Mouse (Mus musculus) heart, adult 2 months (tissue): ENCODE results near the gene Col26a1. TPM values are rescaled to one million over a fixed set of nuclear protein-coding genes. Genes with fewer than 3 reads are reported as not detected.
"Not testable (repeated sequence)": the region's sequence is repeated elsewhere in the genome, so short reads cannot be mapped to it uniquely, and the experiment has no call there.

Source experiments
- DNase-seq, 2 experiments: peaks; one replicate each; pipeline ENCODE4 v3.0.0; 2021
- H3K27ac ChIP-seq: fragments of 200-600 bp; 2 replicates; pipeline ENCODE4 v1.8.1; 2022
- H3K27me3 ChIP-seq: fragments of 200-500 bp; 2 replicates; pipeline ENCODE4 v1.6.1; 2012; ENCODE audit warnings: mild to moderate bottlenecking, low read length, inconsistent platforms, mixed read lengths; ENCODE audit not compliant: control insufficient read depth, insufficient read depth
- H3K36me3 ChIP-seq: fragments of 200-500 bp; 2 replicates; pipeline ENCODE4 v1.6.1; 2012; ENCODE audit warnings: low read length, inconsistent platforms; ENCODE audit not compliant: control insufficient read depth, insufficient read depth
- H3K4me1 ChIP-seq: fragments of 200-500 bp; 2 replicates; pipeline ENCODE4 v1.6.1; 2011; ENCODE audit warnings: low read length; ENCODE audit not compliant: control insufficient read depth, insufficient read depth
- H3K4me3 ChIP-seq: fragments of 200-600 bp; 2 replicates; pipeline ENCODE4 v1.8.1; 2022
- H3K79me2 ChIP-seq: fragments of 200-500 bp; replicated peaks from 2 replicates; pipeline ENCODE4 v1.6.1; 2012; ENCODE audit warnings: mild to moderate bottlenecking, inconsistent platforms, low read length, moderate library complexity, mixed read lengths; ENCODE audit not compliant: control insufficient read depth, insufficient read depth
- H3K9ac ChIP-seq: fragments of 200-500 bp; 2 replicates; pipeline ENCODE4 v1.6.1; 2012; ENCODE audit warnings: low read depth, mild to moderate bottlenecking, control low read depth, inconsistent platforms, low read length, mixed read lengths
- CTCF ChIP-seq: fragments of 200-600 bp; IDR thresholded peaks from 2 replicates; pipeline ENCODE4 v1.8.1; 2022; ENCODE audit warnings: antibody characterized with exemption, mild to moderate bottlenecking, moderate library complexity
- EP300 ChIP-seq: fragments of 200-500 bp; IDR thresholded peaks from 2 replicates; pipeline ENCODE4 v1.6.1; 2011; ENCODE audit warnings: low read depth, low read length, control low read depth; ENCODE audit not compliant: insufficient read depth
- POLR2A ChIP-seq: fragments of 200-500 bp; IDR thresholded peaks from 2 replicates; pipeline ENCODE4 v1.6.1; 2011; ENCODE audit warnings: mild to moderate bottlenecking, low read depth, low read length, control low read depth; ENCODE audit not compliant: insufficient read depth
- WGBS: fragments of 180-500 bp; shearing (Covaris S2); methylation state at CpG from one replicate; pipeline ENCODE4 v1.1.7; 2018; 5-methylcytosine and 5-hydroxymethylcytosine counted together
- intact Hi-C: fragments of 180-260 bp; cut with DNase I; formaldehyde crosslinking; loops from one replicate; pipeline ENCODE4 v1.15.1; 2025
- polyA plus RNA-seq: library from polyadenylated mRNA; depleted of rRNA; stranded (reverse); fragments of >200 nt; gene quantifications from 2 replicates; pipeline ENCODE4 v1.2.3, GENCODE M21; 2012
- total RNA-seq, 2 experiments: library from RNA; stranded (reverse); gene quantifications; 2 replicates each; pipeline ENCODE4 v1.2.3; 2021

The Col26a1 gene
- total and polyA plus RNA-seq, 3 experiments = 0.26 to 1.3 (median 0.32) TPM

- no peaks in the 10 kb centered on the region for H3K36me3 ChIP-seq
- TF ChIP-seq EP300 (no peak), POLR2A (no peak), CTCF (peak; percentile 93)
- DNase-seq = peak; percentile 22 to 71
- H3K79me2 ChIP-seq = no peaks in the 10 kb centered on the region
- no peak overlapping the region for H3K4me3 ChIP-seq
- H3K27me3 ChIP-seq = no peaks in the 10 kb centered on the region
- no peak overlapping the region for H3K27ac ChIP-seq
- H3K9ac ChIP-seq = no peak overlapping the region
- intact Hi-C loops = loop anchor here (1.0 to 2.0 kb wide), 2 partner anchors 496 to 555 kb away; no protein-coding TSS in a partner anchor
- WGBS = 5% methylated on average over 3 of the region's 3 CpGs
- H3K4me1 ChIP-seq = no peaks in the 10 kb centered on the region
Measured at GRCm38 (mm10) chr5:136755696-136756095, 127.3 kb downstream of the Col26a1 start.

GRCm38 (mm10) chr5:136754053-136754591 is 128.9 kb downstream of the Col26a1 start:
- Histone ChIP-seq H3K79me2 (no peaks in the 10 kb centered on the region), H3K36me3 (no peaks in the 10 kb centered on the region), H3K4me3 (no peak overlapping the region), H3K9ac (no peak overlapping the region), H3K27ac (no peak overlapping the region), H3K27me3 (no peaks in the 10 kb centered on the region), H3K4me1 (no peaks in the 10 kb centered on the region)
- TF ChIP-seq EP300 (no peak), POLR2A (no peak), CTCF (no peak)
- intact Hi-C loops = loop anchor here (2.0 kb wide), 1 partner anchor 553 kb away; no protein-coding TSS in a partner anchor
- no peak for DNase-seq
- 55% methylated on average over 14 of the region's 14 CpGs for WGBS

- intact Hi-C loops, H3K9ac ChIP-seq, H3K27ac ChIP-seq, H3K36me3 ChIP-seq, H3K4me3 ChIP-seq, DNase-seq, H3K27me3 ChIP-seq, H3K79me2 ChIP-seq, H3K4me1 ChIP-seq: not testable (repeated sequence)
- WGBS = 65% methylated on average over 7 of the region's 7 CpGs
Measured at GRCm38 (mm10) chr5:136753176-136753575, 129.8 kb downstream of the Col26a1 start.

- Histone ChIP-seq H3K27me3 (no peaks in the 10 kb centered on the region), H3K4me1 (no peaks in the 10 kb centered on the region), H3K9ac (no peak overlapping the region), H3K79me2 (no peaks in the 10 kb centered on the region), H3K4me3 (no peak overlapping the region), H3K36me3 (no peaks in the 10 kb centered on the region), H3K27ac (no peak overlapping the region)
- TF ChIP-seq POLR2A = no peak
- no peak for TF ChIP-seq EP300
- no peak for TF ChIP-seq CTCF
- WGBS = 95% methylated on average over 19 of the region's 19 CpGs
- DNase-seq = no peak
- intact Hi-C loops = no loop called here
Measured at GRCm38 (mm10) chr5:136752104-136752503, 130.9 kb downstream of the Col26a1 start.

GRCm38 (mm10) chr5:136746596-136746995 is 136.4 kb downstream of the Col26a1 start:
- intact Hi-C loops = no loop called here
- WGBS = 79% methylated on average over 9 of the region's 9 CpGs
- no peak for DNase-seq
- TF ChIP-seq POLR2A (no peak), CTCF (no peak), EP300 (no peak)
- H3K27ac ChIP-seq = no peak overlapping the region
- no peaks in the 10 kb centered on the region for H3K27me3 ChIP-seq
- no peaks in the 10 kb centered on the region for H3K4me1 ChIP-seq
- no peak overlapping the region for H3K9ac ChIP-seq
- no peaks in the 10 kb centered on the region for H3K36me3 ChIP-seq
- no peak overlapping the region for H3K4me3 ChIP-seq
- no peaks in the 10 kb centered on the region for H3K79me2 ChIP-seq

- no peak for TF ChIP-seq CTCF
- TF ChIP-seq EP300 = no peak
- TF ChIP-seq POLR2A = no peak
- H3K36me3 ChIP-seq = no peaks in the 10 kb centered on the region
- no peak for DNase-seq
Measured at GRCm38 (mm10) chr5:136738918-136739317, 144.1 kb downstream of the Col26a1 start.

DNA sequence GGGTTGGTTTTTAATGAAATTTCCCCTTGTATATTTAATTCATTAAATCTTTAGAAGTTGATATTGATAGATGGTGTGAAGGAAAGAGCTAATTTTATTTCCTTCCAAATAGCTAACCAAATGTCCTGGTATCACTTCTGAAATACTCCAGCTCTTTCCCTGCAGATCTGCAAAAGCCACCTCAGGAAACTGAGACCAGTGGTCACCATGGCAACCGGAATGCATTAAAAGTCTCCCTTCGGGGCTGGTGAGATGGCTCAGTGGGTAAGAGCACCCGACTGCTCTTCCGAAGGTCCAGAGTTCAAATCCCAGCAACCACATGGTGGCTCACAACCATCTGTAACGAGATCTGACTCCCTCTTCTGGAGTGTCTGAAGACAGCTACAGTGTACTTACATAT is 156.7 kb downstream of the Col26a1 start:
- 74% methylated on average over 5 of the region's 5 CpGs for WGBS
- H3K9ac ChIP-seq, intact Hi-C loops, H3K79me2 ChIP-seq, H3K36me3 ChIP-seq, H3K4me3 ChIP-seq, H3K4me1 ChIP-seq, H3K27me3 ChIP-seq, DNase-seq, H3K27ac ChIP-seq: not testable (repeated sequence)

More at GRCm38 (mm10) chr5:136738918-136739317, 144.1 kb downstream of the Col26a1 start:
- intact Hi-C loops = no loop called here
- Histone ChIP-seq H3K27me3 (no peaks in the 10 kb centered on the region), H3K4me1 (no peaks in the 10 kb centered on the region), H3K9ac (no peak overlapping the region), H3K4me3 (no peak overlapping the region), H3K79me2 (no peaks in the 10 kb centered on the region), H3K27ac (no peak overlapping the region)
- WGBS = 58% methylated on average over 6 of the region's 6 CpGs
